Mouse (Mus musculus) fibroblast of lung, adult 2 months (primary cell): ENCODE data around the gene Gtpbp3.
"Not testable (repeated sequence)": the region's sequence is repeated elsewhere in the genome, so short reads cannot be mapped to it uniquely, and the experiment has no call there.

Experiments
- DNase-seq: peaks from one replicate; pipeline ENCODE4 v3.0.0-alpha.2; 2011; ENCODE audit warnings: low read depth

The Gtpbp3 gene

DNA sequence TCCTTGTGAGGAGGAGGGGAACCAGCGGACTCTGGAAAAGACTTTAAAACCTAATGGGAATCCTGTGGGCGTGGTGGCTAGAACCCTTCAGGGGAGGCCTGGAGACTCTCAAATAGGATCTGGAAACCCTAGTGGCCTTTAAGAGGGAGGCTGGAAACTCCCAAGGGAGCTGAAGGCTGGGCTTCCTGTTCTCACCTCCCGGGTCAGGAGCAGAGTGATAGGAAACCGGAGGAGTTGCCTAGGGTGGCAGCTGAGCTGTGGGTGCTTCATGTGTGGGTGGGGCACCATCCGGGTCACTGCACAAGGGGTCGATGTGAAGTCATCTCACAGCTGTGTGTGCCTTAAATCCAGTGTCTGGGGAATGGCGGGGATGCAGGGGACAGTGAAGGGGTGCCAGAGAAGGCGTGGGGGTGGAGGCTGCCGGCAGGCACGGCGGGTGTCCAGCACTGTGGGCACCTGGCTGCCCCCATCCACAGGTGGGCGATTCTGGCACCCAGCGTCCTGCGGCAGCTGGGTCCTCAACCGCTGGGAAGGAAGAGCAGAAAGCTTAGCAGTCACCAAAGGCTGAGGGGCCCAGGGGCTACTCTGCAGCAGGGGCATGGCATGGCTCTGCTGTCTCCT is 10.1 kb downstream of the Gtpbp3 start:
- DNase-seq, result no peak

DNA sequence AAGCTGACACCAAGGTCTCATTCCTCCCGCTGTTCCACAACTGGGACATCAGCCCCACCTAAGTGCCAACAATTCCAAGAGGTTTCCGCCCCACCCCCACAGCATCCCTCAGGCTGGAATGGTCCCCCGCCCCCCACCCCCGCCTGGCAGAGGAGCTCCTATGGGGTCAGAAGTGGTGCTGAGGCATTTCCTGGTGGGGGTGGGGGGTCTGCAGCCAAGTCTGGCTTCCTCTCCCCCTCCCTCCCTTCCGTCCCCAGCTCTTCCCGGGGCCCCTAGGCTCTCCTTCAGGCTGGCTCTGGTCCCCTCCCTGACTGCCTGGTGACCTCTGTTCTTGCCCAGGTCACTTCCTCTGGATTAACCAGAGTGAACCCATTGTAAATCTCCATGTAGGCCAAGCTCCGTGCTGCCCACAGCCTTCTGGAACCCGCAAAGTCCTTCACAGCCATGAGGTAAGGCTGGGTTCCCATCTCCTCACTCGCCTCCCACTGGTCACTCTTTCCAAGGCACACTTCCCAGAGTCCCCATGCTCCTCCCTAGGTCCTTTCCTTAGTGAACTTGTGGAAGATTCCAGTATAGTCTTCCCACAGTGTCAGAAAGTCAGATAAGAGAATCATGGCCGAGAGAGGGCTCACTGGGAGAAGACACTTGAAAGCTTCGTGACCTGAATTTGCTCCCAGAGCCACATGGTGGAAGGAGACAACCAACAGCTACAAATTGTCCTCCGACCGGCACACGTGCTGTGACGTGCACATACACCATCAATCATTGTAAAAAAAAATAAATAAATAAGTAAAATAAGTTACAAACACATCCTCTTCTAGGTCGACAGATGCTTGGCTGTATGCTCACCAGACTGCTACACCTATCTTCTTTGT is 11.2 kb downstream of the Gtpbp3 start:
- DNase-seq, result no peak

DNA sequence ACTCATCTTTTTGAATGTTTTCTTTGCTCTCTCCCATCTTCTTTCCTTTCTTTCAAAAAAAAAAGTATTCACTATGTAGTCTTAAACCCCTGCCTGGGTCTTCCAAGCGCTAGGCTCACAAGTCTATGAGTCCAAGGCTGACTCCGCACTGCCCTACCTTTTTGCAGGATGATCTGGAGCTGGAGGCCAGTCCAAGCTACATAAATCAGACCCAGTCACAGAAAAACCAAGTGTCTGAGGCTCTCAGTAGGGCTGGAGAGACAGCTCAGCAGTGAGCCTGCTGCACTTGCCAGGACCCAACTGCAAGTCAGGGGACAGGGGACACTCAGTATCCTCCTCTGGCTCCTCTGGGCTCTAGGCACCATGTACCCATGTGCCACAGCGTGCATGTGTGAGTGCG is 16.4 kb downstream of the Gtpbp3 start:
- DNase-seq, result no peak

DNA sequence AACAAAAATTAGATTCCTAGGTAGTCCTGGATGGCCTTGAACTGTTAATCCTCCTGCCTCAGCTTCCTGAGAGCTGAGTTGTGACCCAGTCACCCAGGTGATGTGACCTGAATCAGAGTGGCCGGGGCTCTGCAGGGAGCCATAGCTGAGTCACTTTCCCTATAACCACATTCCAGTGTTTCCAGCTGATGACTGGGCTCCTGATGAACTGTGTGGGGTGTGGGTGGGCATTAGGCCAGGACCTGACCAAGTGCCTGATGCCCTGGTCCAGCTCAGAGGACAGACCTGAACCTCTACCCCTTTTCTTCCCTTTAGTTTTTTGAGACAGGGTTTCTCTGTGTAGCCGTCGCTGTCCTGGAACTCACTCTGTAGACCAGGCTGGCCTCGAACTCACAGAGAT is 17.4 kb downstream of the Gtpbp3 start:
- DNase-seq, result no peak

DNA sequence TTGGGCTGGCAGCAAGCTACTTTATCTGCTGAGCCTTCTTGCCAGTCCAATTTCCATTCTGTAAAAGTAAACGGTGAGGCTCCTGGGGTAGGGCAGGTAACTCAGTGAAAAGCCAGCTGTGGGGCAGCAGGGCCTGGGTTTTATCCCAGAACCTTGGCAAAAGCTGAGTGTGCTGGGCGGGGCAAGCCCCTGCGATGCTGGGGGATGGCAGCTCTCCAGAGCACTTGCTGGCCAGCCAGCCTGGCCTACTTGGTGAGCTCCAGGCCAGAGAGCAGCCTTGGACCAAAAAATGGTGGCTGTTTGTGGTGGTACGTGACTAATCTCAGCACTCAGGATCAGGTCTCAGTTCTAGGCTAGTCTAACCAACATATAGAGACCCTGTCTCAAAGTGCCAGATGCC is 18.1 kb downstream of the Gtpbp3 start:
- peak; percentile 50 for DNase-seq

DNA sequence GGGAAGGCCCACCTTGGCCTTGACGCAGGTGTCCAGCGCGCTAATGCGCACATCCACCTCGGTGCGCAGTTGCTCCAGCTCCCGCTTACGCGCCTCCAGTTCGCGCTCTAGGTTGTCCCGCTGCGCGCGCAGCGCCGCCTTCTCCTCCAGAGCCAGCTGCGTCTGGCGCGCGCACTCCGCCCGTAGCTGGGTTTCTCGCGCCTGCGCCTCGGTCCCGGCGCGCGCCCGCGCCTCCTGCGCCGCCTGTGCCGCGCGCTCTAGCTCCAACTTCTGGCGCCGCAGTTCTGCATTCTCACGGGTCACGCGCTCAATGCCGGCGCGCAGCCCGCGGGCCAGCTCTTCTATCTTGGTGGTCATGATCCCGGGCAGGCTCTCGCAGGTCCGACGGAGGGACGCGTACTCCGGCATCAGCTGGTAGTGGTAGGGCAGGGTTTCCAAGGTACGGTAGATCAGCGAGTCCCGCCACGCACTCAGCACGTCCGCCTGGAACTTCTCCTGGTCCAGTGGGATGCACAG is 19.7 kb downstream of the Gtpbp3 start:
- DNase-seq, result peak; percentile 66

DNA sequence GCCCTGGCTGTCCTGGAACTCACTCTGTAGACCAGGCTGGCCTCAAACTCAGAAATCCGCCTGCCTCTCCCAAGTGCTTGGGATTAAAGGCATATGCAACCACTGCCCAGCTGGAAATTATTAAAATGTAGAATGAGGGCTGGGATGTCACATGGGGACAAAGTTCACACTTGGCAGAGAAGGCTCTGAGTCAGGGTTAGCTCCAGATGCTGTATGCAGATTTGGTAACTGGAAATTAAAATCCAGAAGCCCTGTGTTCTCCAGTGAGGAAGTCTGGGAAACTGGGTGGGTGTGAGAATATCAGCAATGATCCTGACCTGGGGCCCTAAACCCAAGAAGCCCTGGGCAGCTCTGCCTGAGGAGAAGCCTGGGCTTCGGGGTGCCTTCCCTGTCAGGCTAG is 21.4 kb downstream of the Gtpbp3 start:
- DNase-seq, result peak; percentile 71

DNA sequence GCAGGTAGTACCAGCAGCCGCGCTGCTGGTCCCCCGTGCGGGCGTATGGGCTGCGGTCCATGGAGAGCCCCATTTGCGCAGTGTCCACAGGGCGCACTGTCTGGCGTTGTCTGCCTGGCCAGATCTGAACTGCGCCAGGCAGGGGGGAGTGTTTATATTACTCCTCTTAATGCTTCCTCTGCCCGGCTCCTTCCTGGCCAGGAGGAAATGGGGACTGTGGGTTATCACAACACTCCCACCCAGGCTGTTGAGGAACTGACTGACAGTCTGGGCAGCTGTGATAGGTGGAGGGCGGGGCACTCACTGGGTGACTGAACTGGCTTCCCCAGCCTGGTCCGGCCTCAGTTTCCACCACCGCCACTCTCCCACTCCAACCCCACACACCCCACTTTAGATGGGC is 23.7 kb downstream of the Gtpbp3 start, which contains the start of gene Plvap:
Gene Plvap, minus strand, starts transcription at position 109 of the 400 bp plus-strand sequence.
- DNase-seq, result no peak

DNA sequence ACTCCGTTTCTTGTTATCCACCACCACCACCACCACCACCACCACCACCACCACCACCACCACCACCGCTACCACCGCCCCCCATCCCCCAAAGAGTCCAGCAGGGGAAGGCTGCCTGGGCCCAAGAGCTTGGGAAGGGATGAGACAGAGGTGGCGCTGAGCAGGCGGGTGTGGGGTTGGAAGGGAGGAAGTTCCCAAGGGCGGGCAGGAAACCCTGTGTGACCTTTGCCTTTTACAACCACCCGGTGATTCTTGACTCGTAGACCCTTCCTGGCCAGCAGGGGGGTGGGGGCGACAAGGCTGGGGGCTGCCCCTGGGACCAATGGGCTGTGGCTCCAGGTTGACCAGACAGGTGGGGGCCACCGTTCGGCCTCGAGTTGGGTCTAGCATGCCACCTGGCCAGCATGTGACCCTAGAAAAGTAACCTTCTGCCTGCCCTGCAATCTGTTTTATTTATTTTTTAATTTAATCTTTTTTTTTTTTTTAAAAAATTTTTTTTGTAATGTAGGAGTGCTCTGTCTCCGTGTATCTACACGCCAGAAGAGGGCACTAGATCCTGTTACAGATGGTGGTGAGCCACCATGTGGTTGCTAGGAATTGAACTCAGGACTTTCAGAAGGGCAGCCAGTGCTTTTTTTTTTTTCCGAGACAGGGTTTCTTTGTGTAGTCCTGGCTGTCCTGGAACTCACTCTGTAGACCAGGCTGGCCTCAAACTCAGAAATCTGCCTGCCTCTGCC is 25.3 kb downstream of the Gtpbp3 start:
- DNase-seq, result no peak

DNA sequence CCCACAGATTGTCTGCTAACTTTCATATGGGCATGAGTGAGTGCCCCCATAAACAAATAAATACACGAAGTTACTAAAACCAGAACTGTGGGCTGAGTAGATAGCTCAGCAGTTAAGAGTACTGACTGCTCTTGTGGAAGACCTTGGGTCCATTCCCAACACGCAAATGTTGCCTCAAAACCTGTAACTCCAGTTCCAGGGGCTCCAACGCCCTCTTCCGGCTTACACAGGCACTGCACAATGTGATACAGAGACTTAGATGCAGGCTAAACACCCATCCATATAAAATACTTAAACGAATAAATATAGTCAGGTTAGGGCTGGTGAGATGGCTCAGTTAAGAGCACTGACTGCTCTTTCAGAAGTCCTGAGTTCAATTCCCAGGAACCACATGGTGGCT is 27.1 kb downstream of the Gtpbp3 start:
- no peak for DNase-seq

DNA sequence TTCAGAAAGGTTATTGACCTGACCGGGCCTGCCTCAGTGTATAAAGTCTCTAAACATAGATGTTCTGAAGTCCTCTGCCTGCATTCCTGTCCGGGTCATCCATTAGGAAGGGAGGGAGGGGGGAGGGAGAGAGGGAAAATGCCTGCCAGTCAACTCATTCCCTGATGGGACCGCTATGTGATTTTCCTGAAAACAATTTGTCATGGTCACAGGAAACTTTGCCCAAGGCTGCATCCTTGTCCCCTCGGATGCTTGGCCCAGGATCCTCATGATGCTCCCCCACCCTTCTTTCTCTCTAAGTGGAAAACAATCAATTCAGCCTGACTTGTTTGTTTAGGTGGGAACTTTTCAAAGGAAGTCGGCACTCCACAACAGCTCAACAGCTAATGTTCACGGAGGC is 28.9 kb downstream of the Gtpbp3 start:
- no peak for DNase-seq

DNA sequence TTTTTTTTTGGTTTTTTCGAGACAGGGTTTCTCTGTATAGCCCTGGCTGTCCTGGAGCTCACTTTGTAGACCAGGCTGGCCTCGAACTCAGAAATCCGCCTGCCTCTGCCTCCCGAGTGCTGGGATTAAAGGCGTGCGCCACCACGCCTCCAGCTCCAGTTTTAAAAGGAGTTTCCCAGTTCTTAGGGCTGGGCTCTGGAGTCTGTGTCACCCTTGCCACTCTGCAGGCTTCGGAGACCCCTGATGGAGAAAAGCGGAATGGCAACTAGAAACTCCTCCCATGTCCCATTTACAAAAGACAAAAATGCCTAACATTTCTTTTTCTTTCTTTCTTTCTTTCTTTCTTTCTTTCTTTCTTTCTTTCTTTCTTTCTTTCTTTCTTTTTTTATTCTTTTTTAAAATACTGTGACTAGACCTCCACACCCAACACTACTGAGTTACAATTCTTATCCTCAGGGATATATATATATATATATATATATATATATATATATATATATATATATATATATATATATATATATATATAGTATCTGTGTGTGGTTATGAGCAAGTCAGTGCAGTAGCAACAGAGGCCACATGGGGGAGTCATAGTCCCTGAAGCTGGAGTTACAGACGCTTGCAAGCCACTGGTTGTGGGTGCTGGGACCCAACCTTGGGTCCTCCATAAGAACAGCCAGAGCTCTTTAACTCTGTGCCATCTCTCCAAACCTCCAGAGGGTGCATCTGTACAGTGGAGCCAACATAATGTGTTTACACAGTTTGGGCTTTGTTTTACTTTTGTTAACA is 31.3 kb downstream of the Gtpbp3 start:
- DNase-seq, result not testable (repeated sequence)

DNA sequence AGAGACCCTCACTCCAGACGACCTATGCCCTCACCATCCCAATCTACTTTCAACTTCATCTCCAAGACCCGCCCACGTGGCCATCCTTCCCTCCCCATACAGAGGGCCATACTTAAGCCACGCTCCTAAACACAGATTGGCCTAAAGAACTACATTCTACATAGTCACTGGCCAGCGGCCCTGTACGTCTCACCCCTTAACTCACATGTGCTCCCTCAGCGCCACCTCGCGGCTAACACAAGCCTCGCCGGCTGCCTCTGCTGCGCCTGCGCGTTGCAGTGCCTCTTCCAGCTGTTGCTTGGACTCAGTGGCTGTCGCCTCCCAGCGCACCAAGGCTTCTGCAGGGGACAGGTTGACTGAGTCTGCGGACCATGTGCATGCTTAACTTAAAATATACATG is 33.7 kb downstream of the Gtpbp3 start:
- peak; percentile 93 for DNase-seq

DNA sequence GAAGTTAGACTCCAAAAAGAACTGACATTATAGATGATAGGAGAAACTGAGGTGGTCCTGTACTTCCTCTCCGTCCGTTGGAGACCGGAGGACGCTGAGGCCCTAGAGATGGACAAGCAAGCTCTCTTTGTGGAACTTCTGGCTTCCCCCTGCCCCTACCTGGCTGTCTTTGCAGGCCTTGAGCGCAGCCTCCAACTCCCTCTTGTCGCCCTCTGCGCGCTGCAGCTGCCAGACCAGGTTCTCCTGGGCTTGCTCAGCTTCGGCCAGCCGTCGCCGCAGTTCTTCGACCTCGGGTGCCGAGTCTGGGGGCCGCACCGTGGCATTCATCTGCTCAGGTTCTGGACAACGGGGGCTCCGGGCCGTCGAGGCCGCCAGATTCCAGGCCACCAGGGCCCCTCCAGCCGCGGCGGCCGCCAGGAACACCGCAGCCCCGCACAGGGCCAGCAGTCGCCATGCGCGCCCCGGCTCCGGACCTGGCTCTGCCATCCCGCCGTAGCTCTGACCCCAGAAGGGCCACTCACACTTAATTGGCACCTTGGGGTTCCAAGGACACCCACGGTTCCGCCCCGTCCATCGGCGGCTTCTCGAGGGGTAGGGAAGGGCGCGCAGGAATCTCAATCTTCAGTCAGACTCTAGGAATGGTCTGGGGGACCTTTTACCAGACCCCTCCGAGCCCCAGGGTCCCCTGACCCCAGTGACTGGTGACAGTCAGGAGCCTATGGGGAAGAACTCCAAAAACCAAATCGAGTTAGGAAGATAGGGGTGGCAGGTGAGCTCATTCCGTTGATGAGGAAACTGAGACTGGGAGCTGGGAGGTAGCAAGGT is 37.5 kb downstream of the Gtpbp3 start, which contains the start of gene Ccdc194:
Gene Ccdc194, minus strand, starts transcription at position 486 of the 825 bp plus-strand sequence.
- no peak for DNase-seq

DNA sequence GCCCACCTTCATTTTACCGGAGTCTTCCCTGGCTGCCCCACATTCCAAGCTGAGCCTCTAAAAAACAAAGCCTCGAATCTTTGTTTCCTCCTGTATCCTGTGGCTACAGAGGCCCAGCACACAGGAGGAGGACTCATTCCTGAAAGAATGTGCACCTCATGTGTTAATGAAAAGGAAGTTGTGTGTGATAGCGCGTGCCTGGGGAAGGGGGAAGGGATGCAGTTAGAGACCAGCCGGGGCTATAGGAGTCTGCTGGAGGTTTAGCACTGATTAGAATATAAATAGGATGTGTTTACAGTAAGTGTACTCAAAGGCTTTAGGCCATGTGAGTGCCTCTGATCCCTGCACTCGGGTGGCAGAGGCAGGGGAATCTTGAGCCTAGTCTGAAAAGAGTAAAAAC is 38.4 kb downstream of the Gtpbp3 start:
- DNase-seq, result no peak

DNA sequence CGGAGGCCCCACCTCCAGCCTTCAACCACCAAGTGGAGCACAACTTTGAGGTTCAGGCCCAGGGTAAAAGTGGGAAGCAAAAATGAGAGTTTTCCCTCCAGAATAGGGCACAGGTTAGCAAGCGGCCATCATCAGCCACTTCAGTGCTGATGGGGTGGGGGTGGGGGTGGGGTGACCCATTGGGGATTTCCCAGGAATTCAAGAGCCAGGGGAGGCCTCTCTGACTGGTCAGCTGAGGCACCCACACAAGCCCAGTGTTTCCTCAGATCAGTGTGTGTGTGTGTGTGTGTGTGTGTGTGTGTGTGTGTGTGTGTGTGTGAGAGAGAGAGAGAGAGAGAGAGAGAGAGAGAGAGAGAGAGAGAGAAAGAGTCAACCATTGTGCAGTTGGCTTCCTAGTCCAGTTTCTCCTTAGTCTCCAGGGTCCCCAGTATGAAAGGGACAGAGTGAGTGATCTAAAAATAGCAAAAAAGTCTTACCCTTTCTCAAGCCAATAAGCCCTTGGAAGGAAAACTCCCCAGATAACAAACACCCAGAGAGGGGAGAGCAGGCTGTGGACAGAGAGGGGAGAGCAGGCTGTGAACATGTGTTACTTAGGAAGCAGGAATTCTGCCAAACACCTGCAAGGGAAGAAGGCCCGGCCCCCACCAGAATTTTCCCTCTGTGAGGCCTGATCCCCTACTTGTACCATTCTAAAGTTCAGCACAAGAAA is 39.4 kb downstream of the Gtpbp3 start:
- no peak for DNase-seq

DNA sequence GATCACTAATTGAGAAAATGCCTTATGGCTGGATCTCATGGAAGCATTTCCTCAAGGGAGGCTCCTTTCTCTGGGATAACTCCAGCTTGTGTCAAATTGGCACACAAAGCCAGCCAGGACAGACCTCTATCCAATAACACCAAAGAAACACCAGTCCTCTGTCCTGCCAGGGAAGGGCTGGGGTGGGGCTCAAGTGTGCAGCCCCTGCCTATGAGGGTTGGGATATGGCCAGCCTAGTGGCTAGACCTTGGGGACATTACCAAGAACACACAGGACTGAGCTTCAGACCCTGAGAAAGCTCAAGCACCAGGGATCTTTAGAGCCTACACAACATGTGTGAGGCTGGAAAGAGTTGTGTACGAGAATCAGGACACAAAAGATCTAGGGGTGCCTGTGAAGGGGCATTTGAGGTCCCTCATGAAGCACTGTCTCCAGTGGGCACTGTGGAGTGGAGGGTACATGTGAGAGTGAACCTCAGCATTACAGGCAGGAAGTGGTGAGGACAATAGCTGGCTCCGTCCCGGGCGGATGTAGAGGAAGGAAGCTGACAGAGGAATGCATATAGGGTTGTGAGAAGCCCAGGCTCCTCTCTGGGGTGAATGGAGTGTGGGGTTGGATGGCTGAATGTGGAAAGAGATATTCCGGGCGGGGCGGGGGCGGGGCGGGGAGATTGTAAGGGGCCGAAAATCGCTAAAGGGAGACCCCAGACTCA is 40.6 kb downstream of the Gtpbp3 start:
- DNase-seq, result no peak

DNA sequence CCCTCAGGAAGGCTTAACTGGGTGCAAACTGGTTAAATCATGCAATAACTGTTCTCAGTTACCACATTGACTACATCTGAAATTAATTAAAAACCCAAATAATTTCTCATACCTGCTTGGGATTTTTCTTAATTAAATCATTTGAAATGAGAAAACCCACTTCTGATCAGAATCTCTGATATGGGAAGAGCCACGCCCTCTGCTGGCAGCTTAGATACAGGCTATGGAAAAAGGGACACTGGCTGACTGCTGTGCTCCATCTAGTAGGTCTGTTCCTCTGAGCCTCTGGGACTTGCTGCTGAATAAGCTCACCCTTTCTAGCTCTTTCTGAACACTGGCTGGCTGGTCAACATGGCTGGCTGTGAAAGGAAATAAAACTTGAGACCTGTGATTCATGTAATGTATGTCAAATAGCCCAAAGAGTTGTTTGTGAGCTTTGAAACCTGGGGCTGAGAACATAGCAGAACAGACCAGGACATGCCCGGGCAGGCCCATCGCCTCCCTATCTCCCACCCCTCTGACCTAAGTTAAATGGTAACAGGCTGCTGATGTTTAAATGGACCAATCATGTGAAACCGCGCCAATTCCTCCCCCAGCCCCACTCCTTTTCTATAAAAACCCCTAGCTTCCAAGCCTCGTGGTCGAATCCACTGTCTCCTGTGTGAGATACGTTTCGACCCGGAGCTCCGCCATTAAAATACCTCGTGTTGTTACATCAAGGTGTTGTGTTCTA is 43.0 kb downstream of the Gtpbp3 start:
- not testable (repeated sequence) for DNase-seq
